Comparison of ENCODE assay signal across 8 mouse cellular contexts in the genomic region with DNA sequence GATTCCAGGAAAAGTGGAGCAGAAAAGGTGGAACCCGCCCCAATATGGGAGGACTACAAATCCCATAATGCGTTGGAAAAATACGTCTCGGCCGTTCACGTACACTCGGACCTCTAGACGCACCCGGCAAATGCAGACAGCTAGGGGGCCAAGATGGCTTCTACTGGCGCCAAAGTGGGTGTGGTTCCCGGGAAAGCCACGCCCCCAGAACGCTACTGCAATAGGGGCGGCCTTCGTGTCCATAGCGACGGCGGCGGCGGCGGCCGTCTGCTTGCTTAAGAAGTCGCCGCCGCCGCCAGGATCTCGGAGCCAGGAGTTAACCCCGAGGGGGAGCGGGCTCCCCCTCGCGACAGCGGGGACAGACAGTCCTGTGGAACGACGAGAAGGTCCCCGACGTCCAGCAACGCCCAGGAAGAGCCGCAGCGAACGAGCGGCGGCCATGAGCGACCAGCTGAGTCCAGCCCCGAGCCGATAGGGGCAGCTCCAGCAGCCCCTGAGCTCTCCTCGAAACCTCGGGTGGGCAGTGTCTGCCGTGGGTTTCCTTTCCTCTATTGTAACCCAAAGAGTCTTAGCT. TPM values are rescaled to one million over a fixed set of nuclear protein-coding genes. Genes with fewer than 3 reads are reported as not detected.
DNase-seq lines count a peak whose midpoint lies in the region; ATAC-seq lines count a peak whose summit lies in the region.

TSS of gene Ttll13 (plus strand) at position 229 of the 574 bp plus-strand sequence.

- H3K4me1 ChIP-seq in forebrain, embryonic 10.5 days = peaks cover 14% of the 10 kb centered on the region; the same call in 1 of the 2 replicates
- peaks cover 4% of the 10 kb centered on the region; the same call in 1 of the 2 replicates for H3K4me1 ChIP-seq in heart, embryonic 16.5 days (ENCODE audit: control insufficient read depth, insufficient read depth, low read length)
- H3K4me1 ChIP-seq in liver, embryonic 15.5 days (replicated peaks) = peaks cover 16% of the 10 kb centered on the region
- no peaks in the 10 kb centered on the region for H3K4me1 ChIP-seq in neural tube, embryonic 12.5 days

- peak; percentile 98 for ATAC-seq in heart, embryonic 16.5 days (replicated peaks; ENCODE audit: extremely low read depth, insufficient read depth, low FRiP score)
- peak; percentile 98 for ATAC-seq in liver, embryonic 15.5 days (ENCODE audit: insufficient read depth)
- peak; percentile 98 for ATAC-seq in neural tube, embryonic 12.5 days (ENCODE audit: low FRiP score, low read depth)

- peak within 1 kb of the TSS; percentile 74 for H3K4me2 ChIP-seq in heart, embryonic 16.5 days (ENCODE audit: low read depth, low read length)
- H3K4me2 ChIP-seq in liver, embryonic 15.5 days = peak within 1 kb of the TSS; percentile 95
- H3K4me2 ChIP-seq in neural tube, embryonic 12.5 days (replicated peaks) = peak within 1 kb of the TSS; percentile 62

- peaks cover 3% of the 10 kb centered on the region; the same call in 1 of the 2 replicates for H3K36me3 ChIP-seq in forebrain, embryonic 10.5 days (replicated peaks)
- H3K36me3 ChIP-seq in heart, embryonic 16.5 days (ENCODE audit: control insufficient read depth, insufficient read depth) = no peaks in the 10 kb centered on the region
- H3K36me3 ChIP-seq in liver, embryonic 15.5 days (replicated peaks) = no peaks in the 10 kb centered on the region
- no peaks in the 10 kb centered on the region for H3K36me3 ChIP-seq in neural tube, embryonic 12.5 days

- peak; percentile 89 to 93 for DNase-seq in CD8-positive naive resting alpha-beta T cell, adult 2 months (ENCODE audit: low read depth in 2 of 2, low spot score in 2 of 2)
- peak; percentile 97 for DNase-seq in c-Kit-positive CD71-negative TER-119-negative erythroid progenitor cells, embryonic 14.5 days (ENCODE audit: low read depth)
- peak; percentile 96 for DNase-seq in forebrain, embryonic 10.5 days (ENCODE audit: extremely low spot score, low spot score)
- DNase-seq in kidney, postnatal 36 days = peak; percentile 99
- DNase-seq in telencephalon, adult 2 months (ENCODE audit: low read depth, low spot score) = peak; percentile 95

- WGBS in forebrain, embryonic 10.5 days = under 1% methylated on average over 48 of the region's 48 CpGs
- WGBS in heart, embryonic 16.5 days = under 1% methylated on average over 48 of the region's 48 CpGs
- under 1% methylated on average over 48 of the region's 48 CpGs for WGBS in liver, embryonic 15.5 days (ENCODE audit: insufficient replicate concordance)
- under 1% methylated on average over 48 of the region's 48 CpGs for WGBS in neural tube, embryonic 12.5 days

- H3K9me3 ChIP-seq in forebrain, embryonic 10.5 days = no peaks in the 10 kb centered on the region
- no peaks in the 10 kb centered on the region for H3K9me3 ChIP-seq in heart, embryonic 16.5 days (replicated peaks; ENCODE audit: control insufficient read depth, low read length)
- no peaks in the 10 kb centered on the region for H3K9me3 ChIP-seq in liver, embryonic 15.5 days (replicated peaks)
- H3K9me3 ChIP-seq in neural tube, embryonic 12.5 days = no peaks in the 10 kb centered on the region

- H3K9ac ChIP-seq in heart, embryonic 16.5 days (ENCODE audit: low read length) = peak within 1 kb of the TSS; percentile 85
- H3K9ac ChIP-seq in liver, embryonic 15.5 days = peak within 1 kb of the TSS; percentile 80
- H3K9ac ChIP-seq in neural tube, embryonic 12.5 days = peak within 1 kb of the TSS; percentile 60

- H3K27ac ChIP-seq in forebrain, embryonic 10.5 days = peak within 1 kb of the TSS; percentile 88
- H3K27ac ChIP-seq in heart, embryonic 16.5 days (ENCODE audit: low read length) = peak within 1 kb of the TSS; percentile 84
- H3K27ac ChIP-seq in liver, embryonic 15.5 days (replicated peaks) = peak within 1 kb of the TSS; percentile 79
- H3K27ac ChIP-seq in neural tube, embryonic 12.5 days = peak within 1 kb of the TSS; percentile 79

- H3K4me3 ChIP-seq in forebrain, embryonic 10.5 days = peak within 1 kb of the TSS; percentile 60
- H3K4me3 ChIP-seq in heart, embryonic 16.5 days (ENCODE audit: low read length) = peak within 1 kb of the TSS; percentile 75
- H3K4me3 ChIP-seq in liver, embryonic 15.5 days (replicated peaks) = peak within 1 kb of the TSS; percentile 77
- peak within 1 kb of the TSS; percentile 48 for H3K4me3 ChIP-seq in neural tube, embryonic 12.5 days

- H3K27me3 ChIP-seq in forebrain, embryonic 10.5 days (ENCODE audit: poor library complexity, severe bottlenecking) = no peaks in the 10 kb centered on the region
- no peaks in the 10 kb centered on the region for H3K27me3 ChIP-seq in heart, embryonic 16.5 days (ENCODE audit: control insufficient read depth, insufficient read depth, low read length)
- no peaks in the 10 kb centered on the region for H3K27me3 ChIP-seq in liver, embryonic 15.5 days
- no peaks in the 10 kb centered on the region for H3K27me3 ChIP-seq in neural tube, embryonic 12.5 days (replicated peaks)

RNA-seq across cellular contexts. Expression of gene Ttll13, which starts in this region (rescaled TPM):
- 0.84 and 0.99 TPM in 2 replicates for polyA plus RNA-seq in forebrain, embryonic 10.5 days (2016; fragmentation: Nextera tagmentation; extraction: Ambion mirVana)
- 0.60 and 1.2 TPM in 2 replicates for polyA plus RNA-seq in heart, embryonic 16.5 days (2015; fragmentation: Nextera tagmentation; extraction: Ambion mirVana)
- 0.16 and 0.20 TPM in 2 replicates for polyA plus RNA-seq in liver, embryonic 15.5 days (2015; fragmentation: Nextera tagmentation; extraction: Ambion mirVana)
- 1.2 and 2.0 TPM in 2 replicates for polyA plus RNA-seq in neural tube, embryonic 12.5 days (2016; fragmentation: Nextera tagmentation; extraction: Ambion mirVana)

Comparison
In these comparisons a context has a peak if more than half of its experiments do, and no peak if none do; other contexts are left out.
1. Peak in every context shown above with its lines: DNase-seq, ATAC-seq, H3K4me3 ChIP-seq and H3K27ac ChIP-seq.
2. Peak in DNase-seq, H3K4me3 ChIP-seq and H3K27ac ChIP-seq in forebrain, embryonic 10.5 days; RNA of the gene not detected or under 1 TPM.
3. Peak in ATAC-seq, H3K4me3 ChIP-seq, H3K27ac ChIP-seq, H3K9ac ChIP-seq and H3K4me2 ChIP-seq in liver, embryonic 15.5 days; RNA of the gene not detected or under 1 TPM.